Mouse (Mus musculus) liver, adult 2 months (tissue): ENCODE data around the gene Cux1.

ENCODE experiments used
- CTCF ChIP-seq: fragments of 200-500 bp; IDR thresholded peaks from 2 replicates; pipeline ENCODE4 v1.5.1; 2011; ENCODE audit warnings: low read depth, low read length, control low read depth
- POLR2A ChIP-seq: fragments of 200-500 bp; IDR thresholded peaks from 2 replicates; pipeline ENCODE4 v1.6.1; 2011; ENCODE audit warnings: low read length, control low read depth; ENCODE audit not compliant: insufficient read depth; ENCODE audit errors: extremely low read depth

GRCm38 (mm10) chr5:136589002-136589401, 21.7 kb upstream of the Cux1 start:
- TF ChIP-seq POLR2A (no peak), CTCF (no peak)
